Mouse (Mus musculus): ENCODE results near the gene Zfp605. TPM values are rescaled to one million over a fixed set of nuclear protein-coding genes. Genes with fewer than 3 reads are reported as not detected.
A peak's percentile ranks its signal among the peaks of the same experiment; 100 is the strongest.
"Not testable (repeated sequence)": the region's sequence is repeated elsewhere in the genome, so short reads cannot be mapped to it uniquely, and the experiment has no call there.

The Zfp605 gene
- polyA plus RNA-seq, 1 experiment from 2014 or later = 3.2 TPM

GRCm38 (mm10) chr5:110122380-110122779, 12.5 kb downstream of the Zfp605 start:
- not testable (repeated sequence) for H3K9me3 ChIP-seq (replicated peaks); H3K4me1 ChIP-seq (replicated peaks); H3K27me3 ChIP-seq; H3K4me2 ChIP-seq; ATAC-seq (replicated peaks; ENCODE audit: insufficient number of reproducible peaks, insufficient read depth, low FRiP score, low read depth); H3K4me3 ChIP-seq; H3K9ac ChIP-seq; H3K27ac ChIP-seq
- H3K36me3 ChIP-seq = peaks cover 29% of the 10 kb centered on the region
- 84% methylated on average over 3 of the region's 3 CpGs for WGBS

- ATAC-seq (replicated peaks; ENCODE audit: insufficient number of reproducible peaks, insufficient read depth, low FRiP score, low read depth) = peak; percentile 100
- Histone ChIP-seq H3K9ac (peak within 1 kb of the TSS; percentile 70), H3K27me3 (no peaks in the 10 kb centered on the region), H3K4me3 (peak within 1 kb of the TSS; percentile 94), H3K4me1 (replicated peaks) (peaks cover 6% of the 10 kb centered on the region; the same call in 1 of the 2 replicates), H3K4me2 (peak within 1 kb of the TSS; percentile 82), H3K27ac (peak within 1 kb of the TSS; percentile 73), H3K36me3 (peaks cover 8% of the 10 kb centered on the region; the same call in 1 of the 2 replicates), H3K9me3 (replicated peaks) (0 out of 2 replicates have a peak, but pooled peaks cover 7% of the 10 kb centered on the region)
- 4% methylated on average over 46 of the region's 46 CpGs for WGBS
Measured at GRCm38 (mm10) chr5:110135293-110136086, 25.6 kb downstream of the Zfp605 start, which contains the start of gene Chfr. TSS of gene Chfr (plus strand) at chr5:110135842.

- H3K27ac ChIP-seq = peak overlapping the region; percentile 73
- 5% methylated on average over 18 of the region's 18 CpGs for WGBS
- peak overlapping the region; percentile 94 for H3K4me3 ChIP-seq
- H3K9ac ChIP-seq = peak overlapping the region; percentile 70
- 0 out of 2 replicates have a peak, but pooled peaks have one; percentile 4 for ATAC-seq (replicated peaks; ENCODE audit: insufficient number of reproducible peaks, insufficient read depth, low FRiP score, low read depth)
- no peaks in the 10 kb centered on the region for H3K27me3 ChIP-seq
- peaks cover 12% of the 10 kb centered on the region for H3K36me3 ChIP-seq
- 0 out of 2 replicates have a peak, but pooled peaks cover 7% of the 10 kb centered on the region for H3K9me3 ChIP-seq (replicated peaks)
- peaks cover 6% of the 10 kb centered on the region; the same call in 1 of the 2 replicates for H3K4me1 ChIP-seq (replicated peaks)
- peak overlapping the region; percentile 82 for H3K4me2 ChIP-seq
Measured at GRCm38 (mm10) chr5:110136087-110136464, 26.2 kb downstream of the Zfp605 start.

- Histone ChIP-seq H3K4me1 (replicated peaks) (peaks cover 6% of the 10 kb centered on the region; the same call in 1 of the 2 replicates), H3K27ac (no peak overlapping the region), H3K4me3 (no peak overlapping the region), H3K9ac (no peak overlapping the region), H3K27me3 (no peaks in the 10 kb centered on the region), H3K9me3 (replicated peaks) (0 out of 2 replicates have a peak, but pooled peaks cover 7% of the 10 kb centered on the region), H3K4me2 (no peak overlapping the region), H3K36me3 (peaks cover 17% of the 10 kb centered on the region)
- ATAC-seq (replicated peaks; ENCODE audit: insufficient number of reproducible peaks, insufficient read depth, low FRiP score, low read depth) = no peak
- WGBS = 86% methylated on average over 3 of the region's 3 CpGs
Measured at GRCm38 (mm10) chr5:110137816-110138215, 27.9 kb downstream of the Zfp605 start.

GRCm38 (mm10) chr5:110139325-110139724, 29.4 kb downstream of the Zfp605 start:
- Histone ChIP-seq H3K4me3 (no peak overlapping the region), H3K4me2 (no peak overlapping the region), H3K9ac (no peak overlapping the region), H3K4me1 (replicated peaks) (peaks cover 6% of the 10 kb centered on the region; the same call in 1 of the 2 replicates), H3K9me3 (replicated peaks) (no peaks in the 10 kb centered on the region), H3K27me3 (no peaks in the 10 kb centered on the region), H3K27ac (no peak overlapping the region), H3K36me3 (peaks cover 29% of the 10 kb centered on the region)
- 95% methylated on average over 3 of the region's 3 CpGs for WGBS
- ATAC-seq (replicated peaks; ENCODE audit: insufficient number of reproducible peaks, insufficient read depth, low FRiP score, low read depth) = no peak

GRCm38 (mm10) chr5:110140424-110140823, 30.5 kb downstream of the Zfp605 start:
- WGBS = 86% methylated on average over 7 of the region's 7 CpGs
- Histone ChIP-seq H3K4me3 (no peak overlapping the region), H3K27me3 (no peaks in the 10 kb centered on the region), H3K4me2 (no peak overlapping the region), H3K27ac (no peak overlapping the region), H3K4me1 (replicated peaks) (peaks cover 6% of the 10 kb centered on the region; the same call in 1 of the 2 replicates), H3K36me3 (peaks cover 39% of the 10 kb centered on the region), H3K9ac (no peak overlapping the region), H3K9me3 (replicated peaks) (no peaks in the 10 kb centered on the region)
- no peak for ATAC-seq (replicated peaks; ENCODE audit: insufficient number of reproducible peaks, insufficient read depth, low FRiP score, low read depth)

- 80% methylated on average over 2 of the region's 2 CpGs for WGBS
- Histone ChIP-seq H3K9ac (no peak overlapping the region), H3K27ac (no peak overlapping the region), H3K4me1 (replicated peaks) (peaks cover 3% of the 10 kb centered on the region; the same call in 1 of the 2 replicates), H3K4me2 (no peak overlapping the region), H3K36me3 (peaks cover 54% of the 10 kb centered on the region), H3K27me3 (no peaks in the 10 kb centered on the region), H3K4me3 (no peak overlapping the region), H3K9me3 (replicated peaks) (no peaks in the 10 kb centered on the region)
- ATAC-seq (replicated peaks; ENCODE audit: insufficient number of reproducible peaks, insufficient read depth, low FRiP score, low read depth) = no peak
Measured at GRCm38 (mm10) chr5:110142309-110142708, 32.4 kb downstream of the Zfp605 start.

GRCm38 (mm10) chr5:110143007-110143406, 33.1 kb downstream of the Zfp605 start:
- no peak overlapping the region for H3K27ac ChIP-seq
- 93% methylated on average over 5 of the region's 5 CpGs for WGBS
- no peak for ATAC-seq (replicated peaks; ENCODE audit: insufficient number of reproducible peaks, insufficient read depth, low FRiP score, low read depth)
- H3K4me1 ChIP-seq (replicated peaks) = no peaks in the 10 kb centered on the region; the same call in 1 of the 2 replicates
- H3K36me3 ChIP-seq = peaks cover 61% of the 10 kb centered on the region
- no peak overlapping the region for H3K4me3 ChIP-seq
- H3K9me3 ChIP-seq (replicated peaks) = no peaks in the 10 kb centered on the region
- no peaks in the 10 kb centered on the region for H3K27me3 ChIP-seq
- H3K9ac ChIP-seq = no peak overlapping the region
- H3K4me2 ChIP-seq = no peak overlapping the region

GRCm38 (mm10) chr5:110169374-110169773, 59.5 kb downstream of the Zfp605 start:
- no peaks in the 10 kb centered on the region for H3K4me1 ChIP-seq (replicated peaks)
- no peak overlapping the region for H3K27ac ChIP-seq
- no peak overlapping the region for H3K4me2 ChIP-seq
- no peaks in the 10 kb centered on the region for H3K9me3 ChIP-seq (replicated peaks)
- H3K36me3 ChIP-seq = peaks cover 67% of the 10 kb centered on the region
- WGBS = 94% methylated on average over 4 of the region's 4 CpGs
- H3K4me3 ChIP-seq = no peak overlapping the region
- no peak for ATAC-seq (replicated peaks; ENCODE audit: insufficient number of reproducible peaks, insufficient read depth, low FRiP score, low read depth)
- H3K27me3 ChIP-seq = no peaks in the 10 kb centered on the region
- no peak overlapping the region for H3K9ac ChIP-seq

GRCm38 (mm10) chr5:110176362-110177020, 66.6 kb downstream of the Zfp605 start, which contains the start of gene Golga3:
TSS of gene Golga3 (plus strand) at chr5:110176701.
- Histone ChIP-seq H3K9ac (peak within 1 kb of the TSS; percentile 90), H3K4me3 (peak within 1 kb of the TSS; percentile 99), H3K36me3 (peaks cover 6% of the 10 kb centered on the region; the same call in 1 of the 2 replicates), H3K4me1 (replicated peaks) (peaks cover 20% of the 10 kb centered on the region), H3K27ac (peak within 1 kb of the TSS; percentile 82), H3K9me3 (replicated peaks) (no peaks in the 10 kb centered on the region), H3K4me2 (peak within 1 kb of the TSS; percentile 81), H3K27me3 (no peaks in the 10 kb centered on the region)
- ATAC-seq (replicated peaks; ENCODE audit: insufficient number of reproducible peaks, insufficient read depth, low FRiP score, low read depth) = peak; percentile 95
- under 1% methylated on average over 41 of the region's 41 CpGs for WGBS

GRCm38 (mm10) chr5:110177021-110177420, 67.1 kb downstream of the Zfp605 start:
- H3K27ac ChIP-seq = peak overlapping the region; percentile 82
- no peak; the same call in 1 of the 2 replicates for ATAC-seq (replicated peaks; ENCODE audit: insufficient number of reproducible peaks, insufficient read depth, low FRiP score, low read depth)
- H3K36me3 ChIP-seq = peaks cover 3% of the 10 kb centered on the region; the same call in 1 of the 2 replicates
- peaks cover 20% of the 10 kb centered on the region for H3K4me1 ChIP-seq (replicated peaks)
- H3K27me3 ChIP-seq = no peaks in the 10 kb centered on the region
- peak overlapping the region; percentile 81 for H3K4me2 ChIP-seq
- no peaks in the 10 kb centered on the region for H3K9me3 ChIP-seq (replicated peaks)
- H3K9ac ChIP-seq = peak overlapping the region; percentile 90
- WGBS = 2% methylated on average over 19 of the region's 19 CpGs
- H3K4me3 ChIP-seq = peak overlapping the region; percentile 99
